Mouse (Mus musculus): Measurements from ENCODE around the gene Ccdc151.

Ccdc151 gene

GRCm38 (mm10) chr9:21955570-21956281 lies 46.7 kb downstream of the Ccdc151 start, which contains the start of gene Swsap1:
TSS of gene Swsap1 (plus strand) at chr9:21955755.
- DNase-seq, result peak; percentile 100

- DNase-seq, result no peak
These were observed 47.2 kb downstream of the Ccdc151 start for GRCm38 (mm10) chr9:21955225-21955569.

GRCm38 (mm10) chr9:21954635-21955034 lies 47.8 kb downstream of the Ccdc151 start:
- DNase-seq, result peak; percentile 74

- no peak for DNase-seq
These were observed 48.8 kb downstream of the Ccdc151 start for GRCm38 (mm10) chr9:21953600-21953999.

GRCm38 (mm10) chr9:21951977-21952376 lies 50.5 kb downstream of the Ccdc151 start:
- no peak for DNase-seq

- no peak for DNase-seq
These were observed 52.1 kb downstream of the Ccdc151 start for GRCm38 (mm10) chr9:21950322-21950721.

- DNase-seq, result no peak
These were observed 53.6 kb downstream of the Ccdc151 start for GRCm38 (mm10) chr9:21948790-21949189.

GRCm38 (mm10) chr9:21948146-21948545 lies 54.3 kb downstream of the Ccdc151 start:
- DNase-seq, result no peak

- no peak for DNase-seq
These were observed 54.8 kb downstream of the Ccdc151 start for GRCm38 (mm10) chr9:21947540-21948130.

- DNase-seq, result no peak
These were observed 58.2 kb downstream of the Ccdc151 start for GRCm38 (mm10) chr9:21944267-21944666.

- DNase-seq, result no peak
These were observed 58.8 kb downstream of the Ccdc151 start for GRCm38 (mm10) chr9:21943638-21944037.

- DNase-seq, result no peak
These were observed 59.4 kb downstream of the Ccdc151 start for GRCm38 (mm10) chr9:21943046-21943445.
